Mouse (Mus musculus): Measurements from ENCODE around the gene Olfr1029.
"Not testable (repeated sequence)": the region's sequence is repeated elsewhere in the genome, so short reads cannot be mapped to it uniquely, and the experiment has no call there.

The Olfr1029 gene

GRCm38 (mm10) chr2:85973595-85973994 is at the start of gene Olfr1029:
Gene Olfr1029, plus strand, starts transcription at chr2:85973895.
- DNase-seq (ENCODE audit: low spot score), result no peak

- DNase-seq (ENCODE audit: low spot score), result no peak
Observed at GRCm38 (mm10) chr2:85950137-85950536, 23.6 kb upstream of the Olfr1029 start, which contains the start of gene Olfr1028. Gene Olfr1028, plus strand, starts transcription at chr2:85950437.

- DNase-seq (ENCODE audit: low spot score), result no peak
Observed at GRCm38 (mm10) chr2:85978976-85979375, 5.3 kb downstream of the Olfr1029 start, which contains the start of gene Olfr1030. Gene Olfr1030, plus strand, starts transcription at chr2:85979276.

GRCm38 (mm10) chr2:85990004-85990403 is 16.3 kb downstream of the Olfr1029 start, which contains the start of gene Olfr1031:
Gene Olfr1031, plus strand, starts transcription at chr2:85990304.
- DNase-seq (ENCODE audit: low spot score), result no peak

GRCm38 (mm10) chr2:86005240-86005639 is 31.5 kb downstream of the Olfr1029 start, which contains the start of gene Olfr1032:
Gene Olfr1032, plus strand, starts transcription at chr2:86005540.
- DNase-seq (ENCODE audit: low spot score), result no peak

GRCm38 (mm10) chr2:86020406-86020805 is 46.7 kb downstream of the Olfr1029 start, which contains the start of gene Olfr1033:
Gene Olfr1033, plus strand, starts transcription at chr2:86020633.
- not testable (repeated sequence) for DNase-seq (ENCODE audit: low spot score)

- not testable (repeated sequence) for DNase-seq (ENCODE audit: low spot score)
Observed at GRCm38 (mm10) chr2:86021518-86021917, 47.8 kb downstream of the Olfr1029 start.
